Comparison of ENCODE assay signal across 8 mouse cellular contexts in the genomic region with DNA sequence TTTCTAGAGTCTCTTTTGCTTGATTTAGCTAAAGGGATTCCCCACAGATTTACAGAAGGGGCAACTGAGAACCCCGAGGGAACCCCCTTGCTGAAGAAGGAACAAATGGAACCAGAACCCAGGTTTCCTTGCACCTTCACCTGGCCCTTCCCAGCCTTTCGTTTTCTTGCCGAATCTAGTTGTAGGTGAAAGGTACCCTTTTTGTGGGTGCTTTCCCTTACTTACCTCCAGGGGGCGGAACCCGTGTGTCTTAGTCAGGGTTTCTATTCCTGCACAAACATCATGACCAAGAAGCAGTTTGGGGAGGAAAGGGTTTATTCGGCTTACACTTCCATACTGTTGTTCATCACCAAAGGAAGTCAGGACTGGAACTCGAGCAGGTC. TPM values are rescaled to one million over a fixed set of nuclear protein-coding genes. Genes with fewer than 3 reads are reported as not detected.
DNase-seq lines count a peak whose midpoint lies in the region; ATAC-seq and TF ChIP-seq lines count a peak whose summit lies in the region.
"Not testable (repeated sequence)": the region's sequence is repeated elsewhere in the genome, so short reads cannot be mapped to it uniquely, and the experiment has no call there.

No protein-coding gene starts in this region.

- peak overlapping the region; percentile 51 for H3K27ac ChIP-seq in cortical plate, adult 2 months (ENCODE audit: insufficient read depth, low read length)
- peak overlapping the region; percentile 95 for H3K27ac ChIP-seq in forebrain, embryonic 15.5 days (replicated peaks)
- not testable (repeated sequence) for H3K27ac ChIP-seq in hindbrain, embryonic 11.5 days (ENCODE audit: low read depth, low read length); midbrain, embryonic 11.5 days (ENCODE audit: low read depth, low read length)
- peak overlapping the region; percentile 90 for H3K27ac ChIP-seq in kidney, embryonic 15.5 days
- H3K27ac ChIP-seq in liver, embryonic 13.5 days: peak overlapping the region; percentile 70
- H3K27ac ChIP-seq in small intestine, adult 2 months (ENCODE audit: insufficient read depth, low read depth, low read length): peak overlapping the region; percentile 61; the same call in 1 of the 2 replicates

- not testable (repeated sequence) for DNase-seq in hindbrain, embryonic 11.5 days (ENCODE audit: low spot score); liver, embryonic 13.5 days
- DNase-seq in midbrain, embryonic 11.5 days (ENCODE audit: low spot score, missing footprints): peak; percentile 89

- not testable (repeated sequence) for H3K36me3 ChIP-seq in E14TG2a.4 (ENCODE audit: insufficient read depth, low read length); forebrain, embryonic 15.5 days; hindbrain, embryonic 11.5 days (ENCODE audit: control insufficient read depth, insufficient read depth, low read length); kidney, embryonic 15.5 days; liver, embryonic 13.5 days; midbrain, embryonic 11.5 days (ENCODE audit: control insufficient read depth, insufficient read depth, low read length); small intestine, adult 2 months (ENCODE audit: control insufficient read depth, insufficient read depth, low read length)

- TF ChIP-seq POLR2A in cortical plate, adult 2 months (IDR thresholded peaks at IDR 0.05; ENCODE audit: extremely low read depth, insufficient read depth, low read length); small intestine, adult 2 months (IDR thresholded peaks at IDR 0.05; ENCODE audit: low read depth, low read length): not testable (repeated sequence)

- ATAC-seq in forebrain, embryonic 15.5 days (replicated peaks); hindbrain, embryonic 11.5 days (ENCODE audit: low FRiP score); kidney, embryonic 15.5 days (replicated peaks; ENCODE audit: low FRiP score); liver, embryonic 13.5 days (ENCODE audit: low read depth); midbrain, embryonic 11.5 days (ENCODE audit: low FRiP score): not testable (repeated sequence)

- H3K9ac ChIP-seq in forebrain, embryonic 15.5 days (replicated peaks): peak overlapping the region; percentile 67
- H3K9ac ChIP-seq in hindbrain, embryonic 11.5 days (ENCODE audit: low read depth, low read length): peak overlapping the region; percentile 76
- H3K9ac ChIP-seq in kidney, embryonic 15.5 days: peak overlapping the region; percentile 62
- H3K9ac ChIP-seq in liver, embryonic 13.5 days: peak overlapping the region; percentile 75
- H3K9ac ChIP-seq in midbrain, embryonic 11.5 days (ENCODE audit: low read length): peak overlapping the region; percentile 72

- peak overlapping the region; percentile 85 for H3K4me3 ChIP-seq in E14TG2a.4 (replicated peaks; ENCODE audit: low read length)
- H3K4me3 ChIP-seq in cortical plate, adult 2 months (ENCODE audit: insufficient read depth, low read length): peak overlapping the region; percentile 54
- H3K4me3 ChIP-seq in forebrain, embryonic 15.5 days: peak overlapping the region; percentile 87
- peak overlapping the region; percentile 52 for H3K4me3 ChIP-seq in hindbrain, embryonic 11.5 days (ENCODE audit: low read depth, low read length)
- H3K4me3 ChIP-seq in kidney, embryonic 15.5 days (replicated peaks): peak overlapping the region; percentile 76
- H3K4me3 ChIP-seq in liver, embryonic 13.5 days (replicated peaks): peak overlapping the region; percentile 71
- H3K4me3 ChIP-seq in midbrain, embryonic 11.5 days (ENCODE audit: low read depth, low read length): peak overlapping the region; percentile 60
- H3K4me3 ChIP-seq in small intestine, adult 2 months (ENCODE audit: low read depth, low read length): peak overlapping the region; percentile 87

- WGBS in forebrain, embryonic 15.5 days: 60% methylated on average over 7 of the region's 7 CpGs
- 57% methylated on average over 7 of the region's 7 CpGs for WGBS in hindbrain, embryonic 11.5 days
- 48% methylated on average over 7 of the region's 7 CpGs for WGBS in kidney, embryonic 15.5 days
- 40% methylated on average over 7 of the region's 7 CpGs for WGBS in liver, embryonic 13.5 days (ENCODE audit: insufficient replicate concordance)
- 62% methylated on average over 7 of the region's 7 CpGs for WGBS in midbrain, embryonic 11.5 days
- 50% methylated on average over 7 of the region's 7 CpGs for WGBS in small intestine, adult 2 months

- peak overlapping the region; percentile 59 for H3K4me2 ChIP-seq in forebrain, embryonic 15.5 days (replicated peaks)
- peak overlapping the region; percentile 56 for H3K4me2 ChIP-seq in hindbrain, embryonic 11.5 days (replicated peaks; ENCODE audit: low read depth, low read length)
- H3K4me2 ChIP-seq in kidney, embryonic 15.5 days: peak overlapping the region; percentile 84
- peak overlapping the region; percentile 81 for H3K4me2 ChIP-seq in liver, embryonic 13.5 days
- peak overlapping the region; percentile 54 for H3K4me2 ChIP-seq in midbrain, embryonic 11.5 days

- H3K27me3 ChIP-seq in E14TG2a.4 (ENCODE audit: insufficient read depth, low read length); forebrain, embryonic 15.5 days; hindbrain, embryonic 11.5 days (ENCODE audit: control insufficient read depth, insufficient read depth, low read length); kidney, embryonic 15.5 days; liver, embryonic 13.5 days; midbrain, embryonic 11.5 days (ENCODE audit: control insufficient read depth, insufficient read depth, low read length); small intestine, adult 2 months (ENCODE audit: control insufficient read depth, insufficient read depth, low read length): not testable (repeated sequence)

- not testable (repeated sequence) for TF ChIP-seq CTCF in E14TG2a.4 (conservative IDR thresholded peaks at IDR 0.05; ENCODE audit: low read length); small intestine, adult 2 months (IDR thresholded peaks at IDR 0.05; ENCODE audit: extremely low read depth, insufficient read length, insufficient replicate concordance, low read depth, low read length)
- 0 out of 2 replicates have a peak, but pooled peaks have one; percentile 4 for TF ChIP-seq CTCF in cortical plate, adult 2 months (IDR thresholded peaks at IDR 0.05; ENCODE audit: extremely low read depth, insufficient read depth, low read length)

- peaks cover 28% of the 10 kb centered on the region for H3K4me1 ChIP-seq in E14TG2a.4 (replicated peaks; ENCODE audit: low read depth, low read length)
- not testable (repeated sequence) for H3K4me1 ChIP-seq in cortical plate, adult 2 months (ENCODE audit: control insufficient read depth, insufficient read depth, low read length); hindbrain, embryonic 11.5 days (replicated peaks; ENCODE audit: control insufficient read depth, insufficient read depth, low read length); kidney, embryonic 15.5 days; midbrain, embryonic 11.5 days (ENCODE audit: control insufficient read depth, insufficient read depth, low read length); small intestine, adult 2 months (ENCODE audit: control insufficient read depth, insufficient read depth, insufficient read length, low read length)
- H3K4me1 ChIP-seq in forebrain, embryonic 15.5 days: peaks cover 12% of the 10 kb centered on the region
- H3K4me1 ChIP-seq in liver, embryonic 13.5 days (replicated peaks): peaks cover 27% of the 10 kb centered on the region

- not testable (repeated sequence) for H3K9me3 ChIP-seq in E14TG2a.4 (ENCODE audit: low read length); forebrain, embryonic 15.5 days; hindbrain, embryonic 11.5 days (ENCODE audit: control insufficient read depth, low read length); kidney, embryonic 15.5 days (replicated peaks); liver, embryonic 13.5 days (replicated peaks); midbrain, embryonic 11.5 days (ENCODE audit: control insufficient read depth, low read length)

RNA-seq across cellular contexts. Expression of a gene that starts 0.4 kb away (rescaled TPM):
- 29.8 and 30.6 TPM in 2 replicates for polyA plus RNA-seq in cortical plate, adult 2 months (2012; rRNA removed)
- polyA plus RNA-seq in forebrain, embryonic 15.5 days (2015; fragmentation: Nextera tagmentation; extraction: Ambion mirVana): 13.8 and 14.0 TPM in 2 replicates
- 9.7 and 10.6 TPM in 2 replicates for polyA plus RNA-seq in hindbrain, embryonic 11.5 days (2014; fragmentation: Nextera tagmentation; extraction: Ambion mirVana)
- 14.7 and 14.8 TPM in 2 replicates for polyA plus RNA-seq in kidney, embryonic 15.5 days (2015; fragmentation: Nextera tagmentation; extraction: Ambion mirVana)
- 8.8 and 9.1 TPM in 2 replicates for polyA plus RNA-seq in liver, embryonic 13.5 days (2015; fragmentation: Nextera tagmentation; extraction: Ambion mirVana)
- 10.1 and 10.3 TPM in 2 replicates for polyA plus RNA-seq in midbrain, embryonic 11.5 days (2014; fragmentation: Nextera tagmentation; extraction: Ambion mirVana)
- polyA plus RNA-seq in small intestine, adult 2 months (2012; rRNA removed): 15.9 and 27.3 TPM in 2 replicates

RNA-seq across cellular contexts. Expression of a gene that starts 27.6 kb away (rescaled TPM):
- 2.3 and 2.6 TPM in 2 replicates for polyA plus RNA-seq in cortical plate, adult 2 months (2012; rRNA removed)
- polyA plus RNA-seq in forebrain, embryonic 15.5 days (2015; fragmentation: Nextera tagmentation; extraction: Ambion mirVana): 1.9 and 2.0 TPM in 2 replicates
- polyA plus RNA-seq in hindbrain, embryonic 11.5 days (2014; fragmentation: Nextera tagmentation; extraction: Ambion mirVana): 0.67 and 0.88 TPM in 2 replicates
- 5.5 and 6.4 TPM in 2 replicates for polyA plus RNA-seq in kidney, embryonic 15.5 days (2015; fragmentation: Nextera tagmentation; extraction: Ambion mirVana)
- polyA plus RNA-seq in liver, embryonic 13.5 days (2015; fragmentation: Nextera tagmentation; extraction: Ambion mirVana): 1.5 and 1.8 TPM in 2 replicates
- 0.71 and 0.73 TPM in 2 replicates for polyA plus RNA-seq in midbrain, embryonic 11.5 days (2014; fragmentation: Nextera tagmentation; extraction: Ambion mirVana)
- polyA plus RNA-seq in small intestine, adult 2 months (2012; rRNA removed): 3.0 and 23.0 TPM in 2 replicates
